Mouse (Mus musculus) layer of hippocampus, adult 9-11 months (tissue): ENCODE measurements around the gene Gm13271.
"Not testable (repeated sequence)": the region's sequence is repeated elsewhere in the genome, so short reads cannot be mapped to it uniquely, and the experiment has no call there.

Experiments
- DNase-seq: peaks from one replicate; pipeline ENCODE4 v3.0.0; 2022

The Gm13271 gene

GRCm38 (mm10) chr4:88754818-88755340 lies at the start of gene Gm13271:
Gm13271 (plus strand) TSS chr4:88754868.
- DNase-seq = peak; percentile 78

GRCm38 (mm10) chr4:88705924-88706323 lies 48.7 kb upstream of the Gm13271 start:
- DNase-seq = no peak

- DNase-seq = no peak
Observed at GRCm38 (mm10) chr4:88707128-88707826, 47.4 kb upstream of the Gm13271 start.

GRCm38 (mm10) chr4:88714281-88714680 lies 40.4 kb upstream of the Gm13271 start:
- no peak for DNase-seq

GRCm38 (mm10) chr4:88715059-88715458 lies 39.6 kb upstream of the Gm13271 start:
- DNase-seq = no peak

GRCm38 (mm10) chr4:88718715-88719114 lies 36.0 kb upstream of the Gm13271 start:
- no peak for DNase-seq

- peak; percentile 90 for DNase-seq
Observed at GRCm38 (mm10) chr4:88721791-88722721, 32.6 kb upstream of the Gm13271 start, which contains the start of the genes Gm26566 and Klhl9. Gm26566 (plus strand) TSS chr4:88721805. Klhl9 (minus strand) TSS chr4:88722465.

- no peak for DNase-seq
Observed at GRCm38 (mm10) chr4:88723497-88724090, 31.1 kb upstream of the Gm13271 start.

- DNase-seq = no peak
Observed at GRCm38 (mm10) chr4:88726727-88727126, 27.9 kb upstream of the Gm13271 start.

- DNase-seq = no peak
Observed at GRCm38 (mm10) chr4:88727324-88727723, 27.3 kb upstream of the Gm13271 start.

- DNase-seq = peak; percentile 14
Observed at GRCm38 (mm10) chr4:88738480-88738879, 16.2 kb upstream of the Gm13271 start.

GRCm38 (mm10) chr4:88739036-88739435 lies 15.6 kb upstream of the Gm13271 start:
- DNase-seq = no peak

- no peak for DNase-seq
Observed at GRCm38 (mm10) chr4:88741426-88741825, 13.2 kb upstream of the Gm13271 start.

GRCm38 (mm10) chr4:88742771-88743371 lies 11.8 kb upstream of the Gm13271 start:
- no peak for DNase-seq

GRCm38 (mm10) chr4:88744207-88744606 lies 10.5 kb upstream of the Gm13271 start:
- DNase-seq = no peak

GRCm38 (mm10) chr4:88749926-88750325 lies 4.7 kb upstream of the Gm13271 start:
- DNase-seq = no peak

- not testable (repeated sequence) for DNase-seq
Observed at GRCm38 (mm10) chr4:88756581-88757513, 2.2 kb downstream of the Gm13271 start.

GRCm38 (mm10) chr4:88757628-88758031 lies 3.0 kb downstream of the Gm13271 start:
- peak; percentile 93 for DNase-seq

- DNase-seq = peak; percentile 19
Observed at GRCm38 (mm10) chr4:88758751-88759150, 4.1 kb downstream of the Gm13271 start.

GRCm38 (mm10) chr4:88759610-88760268 lies 5.1 kb downstream of the Gm13271 start, which contains the start of gene Gm13283:
Gm13283 (plus strand) TSS chr4:88760119.
- DNase-seq = peak; percentile 29

- DNase-seq = peak; percentile 69
Observed at GRCm38 (mm10) chr4:88760431-88760830, 5.8 kb downstream of the Gm13271 start.
